Mouse (Mus musculus) embryonic facial prominence, embryonic 10.5 days (tissue): ENCODE measurements around the gene Trir. TPM values are rescaled to one million over a fixed set of nuclear protein-coding genes. Genes with fewer than 3 reads are reported as not detected.

Experiments used
- DNase-seq: peaks from one replicate; pipeline ENCODE4 v3.0.0-alpha.2; 2017; ENCODE audit warnings: low spot score
- H3K27ac ChIP-seq: fragments of 300-500 bp; sonication (generic); replicated peaks from 2 replicates; pipeline ENCODE4 v1.5.1; 2016; ENCODE audit warnings: mild to moderate bottlenecking
- H3K27me3 ChIP-seq: fragments of 300-500 bp; sonication (generic); replicated peaks from 2 replicates; pipeline ENCODE4 v1.6.1; 2016; ENCODE audit warnings: low read depth, mild to moderate bottlenecking; ENCODE audit not compliant: poor library complexity, severe bottlenecking
- H3K36me3 ChIP-seq: fragments of 300-500 bp; sonication (generic); replicated peaks from 2 replicates; pipeline ENCODE4 v1.6.1; 2016; ENCODE audit warnings: mild to moderate bottlenecking, moderate library complexity
- H3K4me1 ChIP-seq: fragments of 300-500 bp; sonication (generic); 2 replicates; pipeline ENCODE4 v1.6.1; 2016
- H3K4me3 ChIP-seq: fragments of 300-500 bp; sonication (generic); 2 replicates; pipeline ENCODE4 v1.5.1; 2016; ENCODE audit warnings: mild to moderate bottlenecking, moderate library complexity
- H3K9me3 ChIP-seq: fragments of 300-500 bp; sonication (generic); 2 replicates; pipeline ENCODE4 v1.6.1; 2016; ENCODE audit warnings: mild to moderate bottlenecking
- WGBS: fragments of 180-500 bp; shearing (Covaris S2); methylation state at CpG from one replicate; pipeline ENCODE4 v1.1.7; 2016; 5-methylcytosine and 5-hydroxymethylcytosine counted together
- polyA plus RNA-seq: library from polyadenylated mRNA; unstranded; fragments of >200 nt; fragmentation: Nextera tagmentation; extraction: Ambion mirVana; gene quantifications from 2 replicates; pipeline ENCODE4 v1.2.1, GENCODE M21; 2016

The Trir gene
- polyA plus RNA-seq, 1 experiment from 2014 or later = 157 TPM

DNA sequence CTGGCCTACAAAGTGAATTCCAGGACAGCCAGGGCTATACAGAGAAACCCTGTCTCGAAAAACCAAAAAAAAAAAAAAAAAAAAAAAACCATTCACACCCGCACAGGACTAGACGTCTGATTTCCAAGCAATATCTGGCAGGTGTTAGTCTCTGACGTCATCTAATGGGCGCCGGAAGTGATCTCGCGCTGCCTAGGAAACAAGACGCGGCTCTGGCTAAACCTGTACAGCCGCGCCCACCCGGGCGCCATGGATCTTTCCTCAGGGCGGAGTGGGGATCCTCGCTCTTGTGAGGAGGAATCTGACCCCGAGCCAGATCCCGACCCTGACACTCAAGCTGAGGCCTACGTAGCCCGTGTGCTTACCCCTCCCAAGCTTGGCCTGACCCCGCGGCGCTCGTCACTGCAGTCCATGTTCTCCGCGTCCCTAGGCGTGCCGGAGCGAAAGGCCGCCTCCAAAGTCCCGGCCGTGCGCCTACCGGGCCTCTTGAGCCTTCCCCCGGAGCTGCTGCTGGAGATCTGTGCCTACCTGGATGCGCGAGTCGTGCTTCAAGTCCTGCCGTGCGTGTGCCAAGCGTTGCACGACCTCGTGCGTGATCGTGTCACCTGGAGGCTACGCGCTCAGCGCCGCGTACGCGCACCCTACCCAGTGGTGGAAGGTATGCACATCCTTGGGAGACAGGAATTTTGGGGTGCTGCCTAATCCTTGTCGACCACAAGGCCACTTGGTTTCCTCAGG lies 33.4 kb downstream of the Trir start, which contains the start of gene Fbxw9:
TSS of gene Fbxw9 (plus strand) at position 177 of the 738 bp plus-strand sequence.
- Histone ChIP-seq H3K27me3 (no peaks in the 10 kb centered on the region), H3K4me3 (peak within 1 kb of the TSS; percentile 89), H3K4me1 (peaks cover 23% of the 10 kb centered on the region), H3K27ac (peak within 1 kb of the TSS; percentile 63), H3K9me3 (no peaks in the 10 kb centered on the region), H3K36me3 (peaks cover 49% of the 10 kb centered on the region)
- 1% methylated on average over 53 of the region's 53 CpGs for WGBS
- DNase-seq = peak; percentile 91

DNA sequence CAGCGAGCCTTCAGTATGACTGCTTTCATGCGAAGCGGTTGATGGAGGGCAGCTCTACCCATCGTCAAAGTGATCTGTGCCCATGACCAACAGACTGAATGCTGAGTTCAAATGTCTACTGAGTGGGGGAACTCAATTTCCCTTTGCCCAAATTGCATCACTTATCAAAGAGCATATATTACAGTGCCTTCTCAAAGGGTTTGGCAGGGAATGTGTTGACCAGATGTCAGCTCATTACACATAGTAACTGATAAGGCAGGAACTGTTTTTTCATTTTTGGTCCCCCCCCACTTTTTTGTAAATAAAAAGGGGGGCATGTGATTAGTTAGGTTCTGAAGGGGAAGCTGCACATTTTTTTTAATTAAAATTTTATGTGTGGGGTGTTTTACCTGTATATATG lies 36.0 kb downstream of the Trir start:
- DNase-seq = no peak
- peaks cover 47% of the 10 kb centered on the region for H3K36me3 ChIP-seq
- H3K27me3 ChIP-seq = no peaks in the 10 kb centered on the region
- 92% methylated on average over 4 of the region's 4 CpGs for WGBS
- no peaks in the 10 kb centered on the region for H3K9me3 ChIP-seq
- peaks cover 17% of the 10 kb centered on the region for H3K4me1 ChIP-seq
- no peak overlapping the region for H3K4me3 ChIP-seq
- no peak overlapping the region for H3K27ac ChIP-seq

DNA sequence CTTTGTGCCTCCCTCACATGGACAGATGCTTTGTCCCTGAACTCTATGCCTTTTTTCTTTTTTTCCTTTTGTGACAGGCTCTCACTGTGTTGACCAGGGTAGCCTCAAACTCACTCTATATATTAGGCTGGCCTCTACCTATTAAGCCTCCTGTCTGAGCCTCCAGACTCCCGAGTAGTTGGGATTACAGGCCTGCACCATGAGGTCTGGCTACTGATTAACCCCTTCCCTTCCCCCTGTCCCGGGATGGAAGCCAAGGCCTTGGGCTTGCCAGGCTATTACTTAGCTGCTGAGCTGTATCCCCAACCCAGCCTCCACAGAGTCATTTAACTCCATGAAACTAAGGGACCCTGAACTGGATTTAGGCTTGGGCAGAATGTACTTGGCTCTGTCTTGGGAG lies 38.6 kb downstream of the Trir start:
- Histone ChIP-seq H3K4me3 (no peak overlapping the region), H3K36me3 (peaks cover 46% of the 10 kb centered on the region), H3K27ac (no peak overlapping the region), H3K27me3 (no peaks in the 10 kb centered on the region), H3K9me3 (no peaks in the 10 kb centered on the region), H3K4me1 (peaks cover 17% of the 10 kb centered on the region)
- DNase-seq = no peak
- 47% methylated on average over 2 of the region's 2 CpGs for WGBS

- H3K9me3 ChIP-seq = no peaks in the 10 kb centered on the region
- WGBS = 93% methylated on average over 2 of the region's 2 CpGs
- H3K27me3 ChIP-seq = no peaks in the 10 kb centered on the region
- peaks cover 42% of the 10 kb centered on the region for H3K36me3 ChIP-seq
- DNase-seq = no peak
- H3K4me1 ChIP-seq = peaks cover 12% of the 10 kb centered on the region
- H3K4me3 ChIP-seq = no peak overlapping the region
- no peak overlapping the region for H3K27ac ChIP-seq
Measured at GRCm38 (mm10) chr8:85067155-85067554, 40.5 kb downstream of the Trir start.

GRCm38 (mm10) chr8:85067982-85068381 lies 41.4 kb downstream of the Trir start, which contains the start of gene Gm5741:
Gm5741 (minus strand) TSS chr8:85067982.
- H3K4me1 ChIP-seq = peaks cover 19% of the 10 kb centered on the region
- H3K27ac ChIP-seq = no peak within 1 kb of the TSS
- no peak for DNase-seq
- peaks cover 35% of the 10 kb centered on the region for H3K36me3 ChIP-seq
- H3K9me3 ChIP-seq = no peaks in the 10 kb centered on the region
- H3K27me3 ChIP-seq = no peaks in the 10 kb centered on the region
- no peak within 1 kb of the TSS for H3K4me3 ChIP-seq

DNA sequence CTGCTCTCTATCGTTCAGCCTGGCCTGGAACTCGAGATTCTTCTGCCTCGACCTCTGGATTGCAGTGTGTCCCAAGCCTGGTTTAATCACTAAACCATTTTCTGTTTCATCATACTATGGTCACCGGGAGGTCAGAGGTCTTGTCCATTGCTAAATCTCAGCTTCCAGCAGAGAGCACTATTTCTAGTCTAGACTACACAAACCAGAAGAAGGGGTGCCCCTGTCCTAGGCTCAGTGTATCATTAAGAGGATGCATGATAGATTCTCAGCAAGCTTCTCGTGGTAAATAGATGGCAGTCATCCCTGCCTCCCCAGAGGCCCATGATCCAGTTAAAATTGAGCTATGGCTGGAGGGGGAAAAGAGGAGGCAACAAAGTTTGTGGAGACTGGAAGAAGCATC lies 44.4 kb downstream of the Trir start:
- no peak for DNase-seq
- H3K27ac ChIP-seq = peak overlapping the region; percentile 97
- no peaks in the 10 kb centered on the region for H3K9me3 ChIP-seq
- peaks cover 53% of the 10 kb centered on the region for H3K36me3 ChIP-seq
- 88% methylated on average over 5 of the region's 5 CpGs for WGBS
- H3K4me3 ChIP-seq = peak overlapping the region; percentile 94
- H3K27me3 ChIP-seq = no peaks in the 10 kb centered on the region
- H3K4me1 ChIP-seq = peaks cover 23% of the 10 kb centered on the region

- peaks cover 53% of the 10 kb centered on the region for H3K36me3 ChIP-seq
- H3K4me3 ChIP-seq = peak within 1 kb of the TSS; percentile 94
- H3K9me3 ChIP-seq = no peaks in the 10 kb centered on the region
- peak; percentile 92 for DNase-seq
- H3K27me3 ChIP-seq = no peaks in the 10 kb centered on the region
- under 1% methylated on average over 68 of the region's 68 CpGs for WGBS
- peaks cover 23% of the 10 kb centered on the region for H3K4me1 ChIP-seq
- H3K27ac ChIP-seq = peak within 1 kb of the TSS; percentile 97
Measured at GRCm38 (mm10) chr8:85071514-85072281, 45.1 kb downstream of the Trir start, which contains the start of gene Dhps. Dhps (plus strand) TSS chr8:85071757.

DNA sequence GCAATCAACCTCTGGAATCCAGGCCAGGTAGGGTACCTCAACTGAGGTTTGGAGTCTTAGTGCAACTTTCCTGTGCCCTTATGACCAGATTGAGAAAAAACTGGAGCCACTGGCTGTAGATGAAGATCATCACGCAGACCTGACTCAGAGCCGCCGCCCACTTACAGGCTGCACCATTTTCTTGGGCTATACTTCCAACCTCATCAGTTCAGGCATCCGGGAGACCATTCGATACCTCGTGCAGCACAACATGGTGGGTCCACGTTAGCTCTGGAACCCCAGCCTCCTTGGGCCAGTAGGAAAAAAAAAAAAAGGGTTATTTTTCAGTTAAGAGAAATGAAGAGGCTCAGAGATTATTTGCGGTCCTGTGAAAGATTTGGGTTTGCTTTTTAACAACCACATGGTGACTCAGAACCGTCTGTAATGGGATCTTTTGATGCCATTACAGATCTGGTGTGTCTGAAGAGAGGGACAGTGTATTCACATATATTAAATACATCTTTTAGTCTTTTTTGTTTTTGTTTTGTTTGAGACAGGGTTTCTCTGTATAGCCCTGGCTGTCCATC lies 45.8 kb downstream of the Trir start:
- Histone ChIP-seq H3K9me3 (no peaks in the 10 kb centered on the region), H3K27ac (peak overlapping the region; percentile 97), H3K36me3 (peaks cover 51% of the 10 kb centered on the region), H3K4me3 (peak overlapping the region; percentile 94), H3K4me1 (peaks cover 23% of the 10 kb centered on the region), H3K27me3 (no peaks in the 10 kb centered on the region)
- 45% methylated on average over 9 of the region's 9 CpGs for WGBS
- no peak for DNase-seq

GRCm38 (mm10) chr8:85073041-85073612 lies 46.5 kb downstream of the Trir start:
- peaks cover 23% of the 10 kb centered on the region for H3K4me1 ChIP-seq
- no peaks in the 10 kb centered on the region for H3K9me3 ChIP-seq
- H3K27ac ChIP-seq = no peak overlapping the region
- 93% methylated on average over 15 of the region's 15 CpGs for WGBS
- no peaks in the 10 kb centered on the region for H3K27me3 ChIP-seq
- no peak for DNase-seq
- H3K36me3 ChIP-seq = peaks cover 50% of the 10 kb centered on the region
- peak overlapping the region; percentile 94 for H3K4me3 ChIP-seq

DNA sequence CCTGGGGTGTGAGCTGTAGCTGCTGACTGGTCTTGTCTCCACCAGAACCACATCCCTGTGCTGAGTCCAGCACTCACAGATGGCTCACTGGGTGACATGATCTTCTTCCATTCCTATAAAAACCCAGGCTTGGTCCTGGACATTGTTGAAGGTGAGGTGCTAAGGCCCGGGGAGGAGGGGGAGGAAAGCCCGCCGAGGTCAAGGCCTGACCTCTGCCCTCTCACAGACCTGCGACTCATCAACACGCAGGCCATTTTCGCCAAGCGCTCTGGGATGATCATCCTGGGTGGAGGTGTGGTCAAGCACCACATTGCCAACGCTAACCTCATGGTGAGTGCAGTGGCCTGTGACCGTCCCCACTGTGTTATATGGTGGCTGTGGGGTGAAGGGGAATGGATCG lies 47.5 kb downstream of the Trir start:
- peaks cover 25% of the 10 kb centered on the region for H3K4me1 ChIP-seq
- H3K27me3 ChIP-seq = no peaks in the 10 kb centered on the region
- DNase-seq = no peak
- peaks cover 61% of the 10 kb centered on the region for H3K36me3 ChIP-seq
- no peaks in the 10 kb centered on the region for H3K9me3 ChIP-seq
- WGBS = 83% methylated on average over 10 of the region's 10 CpGs
- no peak overlapping the region for H3K27ac ChIP-seq
- no peak overlapping the region for H3K4me3 ChIP-seq

GRCm38 (mm10) chr8:85074617-85075016 lies 48.0 kb downstream of the Trir start:
- H3K27ac ChIP-seq = no peak overlapping the region
- peaks cover 64% of the 10 kb centered on the region for H3K36me3 ChIP-seq
- WGBS = 92% methylated on average over 10 of the region's 10 CpGs
- no peak for DNase-seq
- no peaks in the 10 kb centered on the region for H3K27me3 ChIP-seq
- H3K4me3 ChIP-seq = no peak overlapping the region
- H3K9me3 ChIP-seq = no peaks in the 10 kb centered on the region
- H3K4me1 ChIP-seq = peaks cover 29% of the 10 kb centered on the region

DNA sequence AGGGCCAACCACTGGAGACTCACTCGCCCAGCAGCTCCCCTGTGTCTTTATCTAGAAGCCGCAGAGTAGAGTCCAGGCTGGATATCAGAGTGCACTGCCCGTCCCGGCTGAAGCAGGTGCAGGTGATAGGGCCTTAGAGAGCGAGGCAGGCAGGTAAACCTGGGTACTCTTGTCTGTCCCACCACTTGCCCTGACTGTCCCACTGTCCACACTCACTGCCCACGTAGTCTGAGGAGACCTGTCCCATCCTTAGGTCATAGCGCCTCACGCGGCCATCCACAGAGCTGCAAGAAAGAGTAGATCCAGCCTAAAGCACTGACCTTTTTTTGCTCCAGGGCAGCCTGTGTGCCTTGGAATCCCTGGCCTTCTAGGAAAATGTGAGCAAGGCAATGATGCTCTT lies 49.4 kb downstream of the Trir start:
- Histone ChIP-seq H3K36me3 (peaks cover 64% of the 10 kb centered on the region), H3K4me3 (no peak overlapping the region), H3K9me3 (no peaks in the 10 kb centered on the region), H3K4me1 (peaks cover 30% of the 10 kb centered on the region), H3K27ac (no peak overlapping the region), H3K27me3 (no peaks in the 10 kb centered on the region)
- whole genome bisulfite sequencing = 77% methylated on average over 9 of the region's 9 CpGs
- DNase-seq = peak; percentile 49
